Mouse (Mus musculus): Measurements from ENCODE around the gene Wwox.

Gene Wwox

DNA sequence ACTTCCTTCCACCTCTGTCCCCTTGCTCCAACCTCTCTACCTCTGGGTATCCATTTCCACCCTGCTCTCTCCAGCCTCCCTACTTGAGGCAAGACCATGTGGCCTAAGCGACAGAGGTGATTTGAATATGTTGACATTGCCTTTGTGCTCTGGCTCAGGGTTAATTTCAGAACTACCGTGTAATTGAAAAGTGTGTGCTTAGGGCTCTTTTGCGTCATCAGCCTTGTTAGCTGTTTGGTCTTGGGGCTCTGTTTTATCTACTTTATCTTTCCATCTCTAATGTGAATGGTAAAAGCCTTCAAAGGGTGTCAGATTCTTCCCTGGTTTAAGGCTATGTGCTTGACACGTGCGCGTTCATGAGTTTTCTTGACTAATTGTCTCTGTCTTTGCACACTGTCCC lies 226.1 kb downstream of the Wwox start:
- DNase-seq (ENCODE audit: low read depth, low spot score): no peak

DNA sequence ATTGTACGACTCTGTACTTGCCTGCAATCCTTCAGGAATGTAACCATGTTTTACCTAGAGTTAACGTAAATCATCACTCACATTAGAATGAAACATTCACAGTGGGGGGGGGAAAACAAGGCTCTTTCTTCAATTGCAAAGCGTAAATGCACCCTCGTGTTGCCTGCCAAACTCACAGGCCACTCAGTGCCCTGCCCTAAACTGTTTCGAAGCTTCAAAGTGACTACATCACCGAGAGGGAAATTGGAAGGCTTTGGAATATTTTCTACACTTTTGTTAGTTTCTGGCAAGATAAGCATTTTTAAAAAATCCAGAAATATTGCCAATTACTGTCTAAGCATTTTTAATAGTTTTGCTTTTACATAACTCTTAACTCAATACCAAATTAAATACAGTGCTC lies 231.3 kb downstream of the Wwox start:
- no peak for DNase-seq (ENCODE audit: low read depth, low spot score)

DNA sequence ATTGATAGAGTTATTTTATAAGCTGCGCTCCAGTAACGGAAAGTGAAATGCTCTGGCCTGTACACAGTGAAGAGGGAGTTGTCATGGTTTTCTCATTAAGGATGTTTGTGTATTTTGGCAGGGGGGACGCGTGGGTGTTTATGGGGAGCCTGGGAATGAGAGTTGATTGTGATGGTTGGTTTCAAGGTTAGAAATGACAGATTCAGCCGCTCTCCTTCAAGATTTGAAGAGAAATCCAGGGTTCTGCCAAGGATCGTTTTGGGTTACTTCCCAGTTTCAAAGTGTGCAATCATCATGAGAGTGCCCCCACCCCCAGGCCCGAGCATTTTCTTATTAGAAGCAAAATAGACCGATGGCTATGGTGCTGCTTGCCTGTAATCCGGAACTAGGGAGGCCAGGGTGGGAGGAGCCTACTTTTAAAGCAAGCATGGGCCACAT lies 231.8 kb downstream of the Wwox start:
- DNase-seq (ENCODE audit: low read depth, low spot score): no peak

DNA sequence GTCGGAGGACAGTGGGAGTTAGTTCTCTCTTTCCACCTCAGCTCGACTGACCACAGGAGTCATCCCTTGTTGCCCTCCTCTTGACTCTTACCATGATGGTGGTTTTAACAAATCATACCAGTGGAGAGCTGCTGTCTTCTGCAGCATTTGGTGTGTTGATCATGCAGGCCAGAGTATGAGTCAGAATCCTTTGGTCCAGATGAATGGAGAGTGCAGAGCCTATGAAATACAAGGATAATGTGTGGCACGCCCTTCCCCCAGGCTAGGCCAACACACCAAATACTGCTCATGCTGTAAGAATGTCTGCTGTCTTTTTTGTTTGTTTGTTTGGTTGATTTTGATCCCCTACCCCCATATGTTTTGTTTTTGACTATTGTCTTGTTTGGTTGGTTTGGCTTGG lies 234.0 kb downstream of the Wwox start:
- DNase-seq (ENCODE audit: low read depth, low spot score): no peak

DNA sequence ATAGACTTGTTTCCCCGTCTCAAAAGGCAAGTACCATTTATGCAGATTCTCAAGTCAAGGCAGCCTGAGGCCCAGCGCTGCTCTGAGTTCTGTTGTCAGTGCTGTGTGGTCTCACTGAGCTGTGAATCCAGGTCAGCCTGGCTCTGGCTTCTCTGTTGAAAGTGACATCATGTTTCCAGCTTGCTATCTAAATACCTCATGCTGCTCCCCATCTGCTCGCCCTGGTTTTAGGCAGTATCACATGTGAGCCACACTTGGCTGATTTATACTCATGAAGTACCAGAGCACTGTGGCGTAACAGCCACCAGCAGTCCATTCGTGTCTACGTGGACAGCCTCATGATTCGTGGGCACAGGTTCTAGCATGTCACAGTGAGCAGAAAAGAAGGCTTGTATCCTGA lies 235.7 kb downstream of the Wwox start:
- no peak for DNase-seq (ENCODE audit: low read depth, low spot score)

DNA sequence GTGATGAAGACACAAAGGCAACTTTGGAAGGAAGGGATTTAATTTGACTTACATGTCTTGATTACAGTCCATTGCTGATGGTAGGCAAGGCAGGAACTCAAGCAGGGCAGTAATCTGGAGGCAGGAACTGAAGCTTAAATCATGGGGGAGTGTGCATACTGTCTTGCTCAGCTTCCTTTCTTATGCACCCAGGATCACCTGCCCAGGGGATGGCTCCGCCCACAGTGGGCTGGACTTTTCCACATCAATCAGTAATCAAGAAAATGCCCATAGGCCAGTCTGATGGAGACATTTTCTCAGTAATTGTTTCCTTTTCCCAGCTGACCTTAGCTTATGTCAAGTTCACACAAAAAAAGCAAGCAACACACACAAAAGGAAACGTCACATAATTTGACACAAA lies 237.5 kb downstream of the Wwox start:
- DNase-seq (ENCODE audit: low read depth, low spot score): no peak

DNA sequence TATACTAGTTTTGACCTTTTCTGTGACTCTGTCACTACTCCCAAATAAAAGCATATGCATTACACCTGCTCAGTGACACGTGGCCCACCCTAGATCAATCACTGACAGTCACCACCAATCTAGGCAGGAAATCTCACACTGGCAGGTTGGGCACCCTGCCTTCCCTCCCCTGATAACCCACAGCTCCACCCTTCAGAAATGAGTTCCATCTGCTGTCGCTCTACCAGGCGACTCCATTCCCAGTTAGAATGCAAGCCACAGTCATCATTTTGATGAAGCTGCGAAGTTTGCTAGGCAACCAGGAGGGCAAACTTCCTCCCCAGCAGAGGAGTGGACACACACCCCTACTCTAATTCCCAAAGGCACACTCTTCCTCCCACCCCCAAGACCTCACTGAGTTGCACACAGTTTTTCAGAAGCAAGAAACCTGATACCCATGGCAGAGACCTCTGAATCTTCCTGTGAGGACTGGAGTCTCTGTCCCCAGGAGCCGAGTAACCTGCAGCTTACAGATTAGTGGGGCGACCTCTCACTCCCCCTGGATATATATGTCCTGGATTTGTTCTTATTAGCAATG lies 238.2 kb downstream of the Wwox start:
- no peak for DNase-seq (ENCODE audit: low read depth, low spot score)

DNA sequence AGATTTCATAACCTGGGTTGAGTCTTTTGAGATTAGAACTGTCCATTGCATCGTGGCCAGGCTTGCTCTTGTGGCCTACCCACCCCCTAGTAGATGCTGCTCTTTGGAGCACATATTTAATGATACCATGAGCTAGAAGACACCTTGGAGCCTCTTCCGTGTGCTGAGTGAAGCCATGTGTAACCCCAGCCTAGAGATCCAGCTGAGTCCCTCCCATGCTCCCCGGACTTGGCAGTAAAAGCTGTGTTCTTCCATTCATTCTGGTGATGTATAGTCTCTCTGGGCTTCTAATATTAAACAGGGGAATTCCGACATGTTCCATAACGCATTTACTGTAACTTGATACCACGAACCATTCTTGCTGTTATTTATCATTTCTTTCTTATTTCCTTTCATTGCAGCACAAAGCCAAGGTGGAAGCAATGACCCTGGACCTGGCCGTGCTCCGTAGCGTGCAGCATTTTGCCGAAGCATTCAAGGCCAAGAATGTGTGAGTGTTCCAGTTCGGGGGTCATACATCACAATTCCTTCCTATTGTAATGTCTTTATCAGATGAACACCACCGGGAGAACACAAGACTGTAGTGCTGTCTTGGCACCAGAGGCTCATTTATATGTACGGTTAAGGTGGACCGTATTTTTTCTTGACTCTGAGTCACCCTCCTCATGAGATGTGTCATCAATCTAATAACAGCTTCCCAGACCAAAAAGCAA lies 240.1 kb downstream of the Wwox start:
- DNase-seq (ENCODE audit: low read depth, low spot score): no peak

DNA sequence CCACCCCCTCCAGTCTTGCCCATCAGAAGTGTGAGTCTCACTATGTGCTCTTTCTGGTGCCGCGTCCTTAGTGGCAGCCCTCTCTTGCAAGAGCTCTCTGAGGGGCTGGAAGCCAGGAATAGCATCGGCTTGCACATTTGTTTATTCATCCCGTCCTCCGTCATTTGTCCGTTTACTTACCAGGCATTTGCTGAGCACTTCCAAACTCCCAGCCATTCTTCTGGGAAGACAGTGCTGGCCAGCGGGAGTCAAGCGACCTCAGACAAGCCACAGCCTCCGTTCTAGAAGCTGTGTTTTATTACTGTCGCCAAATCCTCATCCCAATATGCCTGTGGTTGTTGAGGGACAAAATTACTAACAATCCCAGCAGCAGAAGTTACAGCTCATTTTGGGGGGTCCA lies 241.7 kb downstream of the Wwox start:
- DNase-seq (ENCODE audit: low read depth, low spot score): no peak

DNA sequence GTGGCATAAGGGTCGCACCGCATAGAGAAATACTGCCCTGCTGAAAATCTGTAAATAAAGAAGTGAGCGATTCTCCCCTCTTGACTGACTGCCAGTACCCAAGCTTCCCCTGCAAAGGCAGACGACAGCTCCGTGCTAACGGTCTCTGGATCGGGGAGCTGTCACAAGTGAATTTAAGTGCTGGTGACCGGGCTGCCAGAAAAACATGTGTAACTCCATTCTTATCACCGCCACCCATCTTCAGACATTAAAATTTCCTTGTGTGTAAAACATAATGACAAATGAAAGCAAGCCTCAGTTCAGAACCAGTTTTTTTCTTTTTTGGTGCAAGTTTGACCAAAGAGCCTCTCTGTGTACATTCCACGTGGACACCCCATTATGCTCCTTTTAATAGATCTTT lies 242.7 kb downstream of the Wwox start:
- no peak for DNase-seq (ENCODE audit: low read depth, low spot score)

DNA sequence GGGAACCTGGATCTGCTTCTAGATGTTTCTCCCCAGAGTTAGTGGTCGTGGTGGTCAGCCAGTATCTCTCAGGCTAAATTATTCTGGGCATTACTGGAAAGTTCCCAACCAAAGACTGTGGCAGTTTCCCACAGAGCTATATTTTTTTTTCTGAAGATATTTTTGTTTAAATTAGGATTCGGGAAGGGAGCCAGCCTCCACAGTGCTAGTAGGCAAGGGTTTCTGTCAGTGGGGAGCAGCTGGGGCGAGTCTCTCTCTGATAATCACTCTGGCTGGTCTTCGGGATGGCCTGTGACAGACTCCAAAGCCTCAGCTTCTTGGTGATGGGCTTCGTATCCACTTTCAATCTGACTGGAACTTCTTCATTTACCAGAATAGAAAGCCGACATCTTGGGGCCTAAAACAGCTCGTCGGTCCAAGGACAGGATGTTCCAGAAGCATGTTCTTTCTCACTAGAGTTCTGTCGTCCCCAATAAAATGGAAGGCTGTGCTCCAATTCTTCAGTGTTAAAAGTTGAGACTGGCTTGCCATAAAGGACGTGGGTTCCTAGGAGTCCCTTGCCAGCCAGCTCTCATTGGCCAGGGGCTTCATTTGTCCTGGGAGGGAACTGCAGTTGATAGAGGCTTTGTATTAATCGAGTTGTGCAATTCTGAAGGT lies 244.7 kb downstream of the Wwox start:
- DNase-seq (ENCODE audit: low read depth, low spot score): no peak

DNA sequence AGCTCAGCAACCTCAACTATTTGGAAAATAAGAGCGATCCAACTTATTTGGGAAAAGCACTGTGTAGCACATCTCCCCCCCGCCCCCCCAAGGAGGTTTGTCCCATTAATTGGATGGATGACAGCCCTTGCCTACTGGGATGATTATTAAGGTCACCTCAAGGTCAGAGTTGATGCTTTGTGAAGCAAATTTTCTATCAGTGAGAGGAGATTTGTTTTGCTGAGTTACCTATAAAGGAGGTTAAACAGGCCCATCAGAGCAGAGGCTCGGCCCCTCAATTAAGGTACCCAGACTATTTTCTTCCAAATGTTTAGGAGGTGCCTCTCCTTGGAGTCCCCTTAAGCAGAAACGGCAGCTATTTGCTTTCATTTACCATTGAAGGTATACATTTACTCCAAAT lies 247.0 kb downstream of the Wwox start:
- no peak for DNase-seq (ENCODE audit: low read depth, low spot score)

DNA sequence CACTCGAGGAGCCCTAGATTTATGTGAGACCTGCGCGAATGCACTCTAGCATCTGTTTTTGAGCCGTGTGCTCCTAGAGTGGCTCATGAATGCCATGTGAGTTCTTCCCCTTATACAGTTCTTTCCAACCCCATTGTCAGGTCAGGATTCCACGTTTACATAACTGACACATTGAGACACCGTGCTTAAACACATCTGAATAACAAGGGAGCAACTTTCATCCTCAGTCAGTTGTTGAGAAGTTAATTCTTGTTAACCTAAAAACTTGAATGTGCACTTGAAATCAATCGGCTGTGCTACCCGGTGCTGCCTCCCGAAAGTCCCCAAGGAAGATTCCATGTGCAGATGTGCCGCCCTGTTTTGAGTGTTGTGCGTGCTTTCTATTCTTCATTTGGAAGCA lies 249.3 kb downstream of the Wwox start:
- no peak for DNase-seq (ENCODE audit: low read depth, low spot score)

DNA sequence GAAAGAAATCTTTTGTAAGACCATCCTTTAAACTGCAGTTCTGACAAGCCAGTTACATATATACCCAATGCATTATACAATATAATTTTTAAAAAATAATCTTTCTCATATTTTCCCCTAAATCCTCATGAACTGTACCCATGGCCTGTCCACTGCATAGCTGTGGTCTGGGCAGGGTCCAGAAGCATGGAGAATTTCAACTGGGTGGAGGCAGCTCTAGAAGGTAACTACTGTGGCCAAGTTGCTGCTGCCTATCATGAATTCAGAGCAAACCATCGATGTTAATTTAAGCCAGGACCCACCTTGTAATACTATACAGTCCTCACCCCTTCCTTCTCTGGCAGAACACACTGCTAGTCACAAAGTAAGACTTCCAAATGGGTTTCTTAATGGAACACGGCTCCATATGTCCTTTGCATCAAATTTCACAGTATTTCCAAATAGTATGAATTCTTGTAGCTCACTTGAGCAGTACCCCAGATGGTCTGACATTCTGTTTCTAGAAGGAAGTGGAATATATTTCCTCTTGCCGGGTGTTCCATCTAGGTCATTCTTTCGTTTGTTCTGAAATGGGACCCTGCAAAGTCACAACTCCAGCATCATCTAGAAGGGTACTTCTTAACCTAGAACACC lies 255.2 kb downstream of the Wwox start:
- no peak for DNase-seq (ENCODE audit: low read depth, low spot score)

DNA sequence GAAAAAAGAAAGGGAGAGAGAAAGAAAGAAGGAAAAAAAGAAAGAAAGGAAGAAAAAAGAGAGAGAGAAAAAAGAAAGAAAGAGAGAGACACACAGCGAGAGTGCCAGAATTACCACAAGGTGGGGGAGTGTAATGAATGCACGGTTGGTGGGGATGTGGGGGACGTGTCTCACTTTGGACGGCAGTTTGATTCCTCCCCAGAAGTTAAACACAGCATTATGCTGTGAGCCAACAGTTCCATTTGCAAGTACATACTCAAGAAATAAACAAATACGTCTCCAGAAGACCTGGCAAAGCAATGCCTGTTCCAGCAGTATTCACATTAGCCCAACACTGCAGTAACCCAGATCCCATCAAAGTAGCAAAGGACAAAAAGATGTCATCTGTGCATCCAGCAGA lies 264.1 kb downstream of the Wwox start:
- no peak for DNase-seq (ENCODE audit: low read depth, low spot score)

DNA sequence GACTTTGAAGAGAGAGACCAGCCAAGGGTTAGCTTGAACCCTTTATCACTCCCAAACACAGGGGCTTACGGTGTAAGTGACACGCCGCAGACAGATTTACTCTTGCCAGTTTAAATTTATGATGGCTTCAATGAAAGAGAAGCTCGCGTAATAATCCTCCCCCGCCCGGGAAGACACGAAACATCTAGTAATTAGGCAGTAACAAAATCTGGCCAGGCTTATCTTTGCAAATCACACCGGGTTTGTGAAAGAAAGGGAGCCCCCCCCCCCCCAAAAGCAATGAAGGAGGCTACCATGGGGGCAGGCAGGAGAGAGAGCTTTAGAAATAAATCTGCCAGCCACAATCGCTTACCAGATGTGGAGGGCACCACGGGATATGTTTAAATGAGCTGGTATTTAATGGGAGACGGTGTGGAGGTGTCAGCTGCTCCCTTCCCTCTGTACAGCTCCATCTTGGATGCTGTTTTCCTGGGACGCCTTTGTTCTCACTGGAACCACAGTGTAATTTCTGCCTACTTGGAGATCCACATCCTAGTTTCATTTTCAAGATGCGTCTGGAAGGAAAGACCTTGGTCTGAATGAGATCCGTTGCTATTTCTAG lies 268.2 kb downstream of the Wwox start:
- no peak for DNase-seq (ENCODE audit: low read depth, low spot score)

DNA sequence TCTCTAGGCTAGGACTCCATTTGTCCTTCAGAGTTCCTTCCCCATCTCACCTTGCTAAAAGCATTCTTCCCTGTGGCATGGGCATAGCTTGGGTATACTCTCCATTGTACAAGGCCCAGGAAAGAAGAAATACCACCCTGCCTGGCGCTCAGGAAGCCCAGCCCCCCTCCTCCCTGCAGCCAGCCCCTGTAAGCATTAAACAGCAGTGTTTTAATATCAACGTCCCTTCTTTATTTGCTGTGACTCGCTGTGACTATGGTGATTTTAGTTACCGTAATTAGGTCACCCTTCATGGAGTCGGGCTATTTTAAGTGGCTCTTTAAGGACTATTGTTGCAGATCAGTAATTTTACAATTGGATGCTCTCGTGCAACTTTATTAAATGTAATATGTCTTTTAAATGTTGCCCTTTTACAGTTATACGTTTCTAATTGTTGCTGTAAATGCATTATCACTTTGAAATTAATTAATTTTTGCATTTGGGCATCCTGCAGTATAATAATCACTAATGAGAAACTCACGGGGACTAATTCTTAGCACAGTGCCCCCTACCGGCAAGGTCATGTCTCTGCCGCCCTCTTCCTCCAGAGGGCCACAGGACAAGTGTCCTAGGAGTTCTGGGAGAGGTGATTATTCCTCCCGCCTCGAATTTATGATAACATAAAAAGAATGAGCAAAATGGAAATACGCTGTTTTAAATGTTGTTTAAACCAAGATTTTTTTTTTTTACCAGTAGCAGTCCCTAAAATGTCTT lies 276.0 kb downstream of the Wwox start:
- no peak for DNase-seq (ENCODE audit: low read depth, low spot score)

DNA sequence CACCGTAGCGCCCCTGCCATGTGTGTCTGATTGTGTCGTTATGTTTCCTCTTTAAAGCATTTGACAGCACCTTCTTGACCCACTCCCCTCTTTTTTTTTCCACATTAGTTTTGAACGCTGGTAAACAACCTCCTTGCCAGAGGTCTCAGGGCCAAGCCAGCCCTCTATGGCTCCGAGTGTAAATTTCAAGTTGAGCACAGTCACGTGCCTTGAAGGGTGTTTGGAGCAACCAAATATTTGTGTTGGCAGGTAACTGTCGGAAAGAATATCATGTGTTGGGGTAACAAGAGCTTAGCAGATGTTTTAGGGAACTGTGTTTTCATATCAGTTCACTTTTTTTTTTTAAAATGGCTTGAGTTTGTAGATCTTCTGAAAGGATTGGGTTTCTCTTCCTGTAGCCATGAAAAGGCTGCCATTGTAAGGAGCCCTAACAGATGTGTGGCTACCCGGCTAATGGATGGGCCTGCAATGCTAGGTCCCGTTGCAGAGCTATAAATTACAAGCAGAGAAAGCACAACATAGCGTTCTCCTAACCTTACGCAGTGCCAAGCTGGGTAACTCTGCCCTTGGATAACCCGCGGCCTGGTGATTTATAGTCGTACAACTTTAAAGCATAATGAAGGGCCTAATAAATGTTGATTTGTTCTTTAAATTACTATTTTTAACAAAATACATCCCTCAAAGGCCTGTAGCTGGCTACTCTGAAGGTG lies 277.2 kb downstream of the Wwox start:
- DNase-seq (ENCODE audit: low read depth, low spot score): no peak

DNA sequence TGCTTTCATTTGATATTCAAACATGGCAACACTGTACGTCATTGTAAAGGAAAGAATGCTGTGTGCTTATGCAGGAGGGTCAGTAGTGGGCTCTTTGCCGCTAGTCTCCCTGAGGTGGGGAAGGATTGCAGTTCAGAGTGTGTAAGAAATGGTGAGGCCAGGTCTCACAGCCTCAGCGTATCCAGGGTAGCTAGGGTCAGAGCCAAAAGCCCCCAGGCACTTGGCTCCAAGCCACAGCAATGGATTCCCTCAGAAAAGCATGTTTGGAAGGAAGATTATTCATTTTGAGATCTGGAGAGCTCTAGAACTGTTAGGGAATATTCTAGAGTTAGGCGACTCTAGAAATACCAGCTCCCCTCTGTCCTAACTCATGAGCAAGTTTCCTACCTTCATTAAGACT lies 279.4 kb downstream of the Wwox start:
- no peak for DNase-seq (ENCODE audit: low read depth, low spot score)

DNA sequence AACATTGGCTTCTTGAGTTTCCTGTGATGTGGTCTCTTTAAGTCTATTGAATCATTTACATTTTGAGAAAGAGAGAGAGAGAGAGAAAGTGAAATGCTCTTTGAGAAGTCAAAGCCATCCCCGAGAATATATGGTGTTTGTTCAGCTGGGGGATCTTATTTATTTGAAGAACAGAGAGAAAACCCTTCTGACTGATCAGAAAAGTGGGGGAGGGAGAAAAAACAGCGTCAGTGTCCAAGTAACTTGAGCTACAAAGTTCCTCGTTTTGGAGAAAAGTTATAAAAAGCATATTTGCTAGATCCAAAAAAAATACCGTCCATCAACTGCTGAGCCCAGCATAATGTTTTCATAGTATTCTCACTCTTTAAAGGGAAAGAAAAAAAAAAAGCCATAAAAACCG lies 283.2 kb downstream of the Wwox start:
- DNase-seq (ENCODE audit: low read depth, low spot score): no peak

Measured in embryo, embryonic 11.5 days (tissue).